Mouse (Mus musculus): ENCODE data around the gene Sept9. TPM values are rescaled to one million over a fixed set of nuclear protein-coding genes. Genes with fewer than 3 reads are reported as not detected.
A peak's percentile ranks its signal among the peaks of the same experiment; 100 is the strongest.

The Sept9 gene
- polyA plus RNA-seq, 1 experiment from 2014 or later = 186 TPM

- peak overlapping the region; percentile 99 for H3K27ac ChIP-seq
- no peaks in the 10 kb centered on the region for H3K27me3 ChIP-seq (ENCODE audit: insufficient read depth, poor library complexity, severe bottlenecking)
- H3K4me1 ChIP-seq (replicated peaks) = peaks cover 88% of the 10 kb centered on the region
- H3K9me3 ChIP-seq = no peaks in the 10 kb centered on the region
- peaks cover 25% of the 10 kb centered on the region for H3K36me3 ChIP-seq
- peak overlapping the region; percentile 79 for H3K4me3 ChIP-seq
- 15% methylated on average over 7 of the region's 7 CpGs for WGBS
- DNase-seq (ENCODE audit: low spot score) = no peak
Measured at GRCm38 (mm10) chr11:117330951-117331254, 131.4 kb downstream of the Sept9 start.

- Histone ChIP-seq H3K4me3 (peak overlapping the region; percentile 79), H3K27me3 (ENCODE audit: insufficient read depth, poor library complexity, severe bottlenecking) (no peaks in the 10 kb centered on the region), H3K4me1 (replicated peaks) (peaks cover 88% of the 10 kb centered on the region), H3K9me3 (no peaks in the 10 kb centered on the region), H3K36me3 (peaks cover 29% of the 10 kb centered on the region), H3K27ac (peak overlapping the region; percentile 99)
- DNase-seq (ENCODE audit: low spot score) = peak; percentile 67
- under 1% methylated on average over 17 of the region's 17 CpGs for WGBS
Measured at GRCm38 (mm10) chr11:117331361-117332241, 132.1 kb downstream of the Sept9 start.

- Histone ChIP-seq H3K4me1 (replicated peaks) (peaks cover 79% of the 10 kb centered on the region), H3K36me3 (peaks cover 36% of the 10 kb centered on the region), H3K9me3 (no peaks in the 10 kb centered on the region), H3K4me3 (peak overlapping the region; percentile 79), H3K27ac (peak overlapping the region; percentile 99), H3K27me3 (ENCODE audit: insufficient read depth, poor library complexity, severe bottlenecking) (no peaks in the 10 kb centered on the region)
- peak; percentile 94 for DNase-seq (ENCODE audit: low spot score)
- WGBS = under 1% methylated on average over 37 of the region's 37 CpGs
Measured at GRCm38 (mm10) chr11:117332242-117333149, 133.0 kb downstream of the Sept9 start.

GRCm38 (mm10) chr11:117333150-117333715, 133.8 kb downstream of the Sept9 start:
- H3K4me1 ChIP-seq (replicated peaks) = peaks cover 83% of the 10 kb centered on the region
- no peak for DNase-seq (ENCODE audit: low spot score)
- H3K27ac ChIP-seq = peak overlapping the region; percentile 99
- H3K9me3 ChIP-seq = no peaks in the 10 kb centered on the region
- 14% methylated on average over 13 of the region's 13 CpGs for WGBS
- H3K27me3 ChIP-seq (ENCODE audit: insufficient read depth, poor library complexity, severe bottlenecking) = no peaks in the 10 kb centered on the region
- H3K4me3 ChIP-seq = peak overlapping the region; percentile 79
- peaks cover 43% of the 10 kb centered on the region for H3K36me3 ChIP-seq

- no peak for DNase-seq (ENCODE audit: low spot score)
- Histone ChIP-seq H3K9me3 (no peaks in the 10 kb centered on the region), H3K4me1 (replicated peaks) (peaks cover 88% of the 10 kb centered on the region), H3K36me3 (peaks cover 44% of the 10 kb centered on the region), H3K4me3 (peak overlapping the region; percentile 79), H3K27ac (peak overlapping the region; percentile 99), H3K27me3 (ENCODE audit: insufficient read depth, poor library complexity, severe bottlenecking) (no peaks in the 10 kb centered on the region)
- 51% methylated on average over 6 of the region's 6 CpGs for WGBS
Measured at GRCm38 (mm10) chr11:117334101-117334500, 134.6 kb downstream of the Sept9 start.

- WGBS = 97% methylated on average over 2 of the region's 2 CpGs
- peaks cover 90% of the 10 kb centered on the region for H3K4me1 ChIP-seq (replicated peaks)
Measured at GRCm38 (mm10) chr11:117335146-117335545, 135.7 kb downstream of the Sept9 start.

GRCm38 (mm10) chr11:117336081-117336788, 136.8 kb downstream of the Sept9 start:
- DNase-seq (ENCODE audit: low spot score) = no peak
- Histone ChIP-seq H3K36me3 (peaks cover 39% of the 10 kb centered on the region), H3K9me3 (no peaks in the 10 kb centered on the region), H3K4me1 (replicated peaks) (peaks cover 90% of the 10 kb centered on the region), H3K27ac (no peak overlapping the region), H3K4me3 (no peak overlapping the region), H3K27me3 (ENCODE audit: insufficient read depth, poor library complexity, severe bottlenecking) (no peaks in the 10 kb centered on the region)
- 91% methylated on average over 7 of the region's 7 CpGs for whole genome bisulfite sequencing

More at GRCm38 (mm10) chr11:117335146-117335545, 135.7 kb downstream of the Sept9 start:
- no peaks in the 10 kb centered on the region for H3K27me3 ChIP-seq (ENCODE audit: insufficient read depth, poor library complexity, severe bottlenecking)
- peak overlapping the region; percentile 99 for H3K27ac ChIP-seq
- H3K9me3 ChIP-seq = no peaks in the 10 kb centered on the region
- peak overlapping the region; percentile 79; the same call in 1 of the 2 replicates for H3K4me3 ChIP-seq
- DNase-seq (ENCODE audit: low spot score) = no peak
- H3K36me3 ChIP-seq = peaks cover 39% of the 10 kb centered on the region

GRCm38 (mm10) chr11:117337749-117338148, 138.3 kb downstream of the Sept9 start:
- DNase-seq (ENCODE audit: low spot score) = no peak
- H3K27ac ChIP-seq = no peak overlapping the region
- H3K4me3 ChIP-seq = no peak overlapping the region
- peaks cover 88% of the 10 kb centered on the region for H3K4me1 ChIP-seq (replicated peaks)
- H3K27me3 ChIP-seq (ENCODE audit: insufficient read depth, poor library complexity, severe bottlenecking) = no peaks in the 10 kb centered on the region
- H3K9me3 ChIP-seq = no peaks in the 10 kb centered on the region
- H3K36me3 ChIP-seq = peaks cover 45% of the 10 kb centered on the region
- 90% methylated on average over 9 of the region's 9 CpGs for WGBS

- DNase-seq (ENCODE audit: low spot score) = no peak
- Histone ChIP-seq H3K36me3 (peaks cover 45% of the 10 kb centered on the region), H3K27ac (peak overlapping the region; percentile 53; the same call in 1 of the 2 replicates), H3K4me3 (no peak overlapping the region), H3K4me1 (replicated peaks) (peaks cover 88% of the 10 kb centered on the region), H3K9me3 (no peaks in the 10 kb centered on the region), H3K27me3 (ENCODE audit: insufficient read depth, poor library complexity, severe bottlenecking) (no peaks in the 10 kb centered on the region)
- 75% methylated on average over 8 of the region's 8 CpGs for WGBS
Measured at GRCm38 (mm10) chr11:117338503-117338902, 139.0 kb downstream of the Sept9 start.

- H3K9me3 ChIP-seq = no peaks in the 10 kb centered on the region
- no peak overlapping the region for H3K4me3 ChIP-seq
- H3K36me3 ChIP-seq = peaks cover 45% of the 10 kb centered on the region
- no peak for DNase-seq (ENCODE audit: low spot score)
- peaks cover 88% of the 10 kb centered on the region for H3K4me1 ChIP-seq (replicated peaks)
- no peak overlapping the region for H3K27ac ChIP-seq
- WGBS = 97% methylated on average over 3 of the region's 3 CpGs
- no peaks in the 10 kb centered on the region for H3K27me3 ChIP-seq (ENCODE audit: insufficient read depth, poor library complexity, severe bottlenecking)
Measured at GRCm38 (mm10) chr11:117339050-117339449, 139.6 kb downstream of the Sept9 start.

GRCm38 (mm10) chr11:117341218-117341617, 141.8 kb downstream of the Sept9 start:
- WGBS = 26% methylated on average over 7 of the region's 7 CpGs
- Histone ChIP-seq H3K4me1 (replicated peaks) (peaks cover 88% of the 10 kb centered on the region), H3K36me3 (peaks cover 28% of the 10 kb centered on the region), H3K27me3 (ENCODE audit: insufficient read depth, poor library complexity, severe bottlenecking) (no peaks in the 10 kb centered on the region), H3K27ac (peak overlapping the region; percentile 80), H3K9me3 (no peaks in the 10 kb centered on the region), H3K4me3 (peak overlapping the region; percentile 12; the same call in 1 of the 2 replicates)
- peak; percentile 55 for DNase-seq (ENCODE audit: low spot score)

- Histone ChIP-seq H3K9me3 (no peaks in the 10 kb centered on the region), H3K4me1 (replicated peaks) (peaks cover 93% of the 10 kb centered on the region), H3K27me3 (ENCODE audit: insufficient read depth, poor library complexity, severe bottlenecking) (no peaks in the 10 kb centered on the region), H3K27ac (peak overlapping the region; percentile 80; the same call in 1 of the 2 replicates), H3K36me3 (peaks cover 23% of the 10 kb centered on the region), H3K4me3 (no peak overlapping the region)
- DNase-seq (ENCODE audit: low spot score) = no peak
- WGBS = 96% methylated on average over 7 of the region's 7 CpGs
Measured at GRCm38 (mm10) chr11:117342076-117342475, 142.6 kb downstream of the Sept9 start.

Data from hindbrain, embryonic 10.5 days (tissue).